Mouse (Mus musculus) cerebellum, postnatal 4 days (tissue): ENCODE results near the gene Pcyt2.

Source experiments
- DNase-seq, 2 experiments: peaks; one replicate each; pipeline ENCODE4 v3.0.0; 2022; ENCODE audit warnings: low spot score in 2 of 2, mixed read lengths in 1 of 2

Pcyt2 gene

GRCm38 (mm10) chr11:120560952-120561728 is 56.6 kb downstream of the Pcyt2 start:
- DNase-seq, result no peak
